Mouse (Mus musculus): ENCODE results near the gene Kcnip4. TPM values are rescaled to one million over a fixed set of nuclear protein-coding genes. Genes with fewer than 3 reads are reported as not detected.

The Kcnip4 gene
- polyA plus RNA-seq, 1 experiment from 2014 or later: 3.0 TPM

- H3K4me1 ChIP-seq: no peaks in the 10 kb centered on the region
- 65% methylated on average over 2 of the region's 2 CpGs for WGBS
- H3K9ac ChIP-seq (replicated peaks): no peak overlapping the region
- H3K4me3 ChIP-seq: no peak overlapping the region
- H3K36me3 ChIP-seq: no peaks in the 10 kb centered on the region
- ATAC-seq (ENCODE audit: low FRiP score, low read depth): no peak
- no peaks in the 10 kb centered on the region for H3K27me3 ChIP-seq
- no peaks in the 10 kb centered on the region for H3K9me3 ChIP-seq
- H3K4me2 ChIP-seq (replicated peaks): no peak overlapping the region
- no peak overlapping the region for H3K27ac ChIP-seq (replicated peaks)
Measured at GRCm38 (mm10) chr5:48737640-48738039, 787.1 kb downstream of the Kcnip4 start.

- H3K4me2 ChIP-seq (replicated peaks): no peak overlapping the region
- ATAC-seq (ENCODE audit: low FRiP score, low read depth): no peak
- H3K36me3 ChIP-seq: no peaks in the 10 kb centered on the region
Measured at GRCm38 (mm10) chr5:48718166-48718565, 806.5 kb downstream of the Kcnip4 start.

GRCm38 (mm10) chr5:48705997-48706396, 818.7 kb downstream of the Kcnip4 start:
- Histone ChIP-seq H3K9ac (replicated peaks) (no peak overlapping the region), H3K27me3 (no peaks in the 10 kb centered on the region), H3K27ac (replicated peaks) (no peak overlapping the region), H3K9me3 (no peaks in the 10 kb centered on the region), H3K4me2 (replicated peaks) (no peak overlapping the region), H3K4me3 (no peak overlapping the region), H3K36me3 (no peaks in the 10 kb centered on the region), H3K4me1 (no peaks in the 10 kb centered on the region)
- peak; percentile 52 for ATAC-seq (ENCODE audit: low FRiP score, low read depth)
- 65% methylated on average over 3 of the region's 3 CpGs for WGBS

More at GRCm38 (mm10) chr5:48718166-48718565, 806.5 kb downstream of the Kcnip4 start:
- H3K9me3 ChIP-seq: no peaks in the 10 kb centered on the region
- no peaks in the 10 kb centered on the region for H3K4me1 ChIP-seq
- H3K27me3 ChIP-seq: no peaks in the 10 kb centered on the region
- H3K4me3 ChIP-seq: no peak overlapping the region
- H3K9ac ChIP-seq (replicated peaks): no peak overlapping the region
- no peak overlapping the region for H3K27ac ChIP-seq (replicated peaks)

GRCm38 (mm10) chr5:48687068-48687467, 837.6 kb downstream of the Kcnip4 start:
- Histone ChIP-seq H3K4me1 (no peaks in the 10 kb centered on the region), H3K27ac (replicated peaks) (no peak overlapping the region), H3K4me3 (no peak overlapping the region), H3K4me2 (replicated peaks) (no peak overlapping the region), H3K27me3 (no peaks in the 10 kb centered on the region), H3K9me3 (no peaks in the 10 kb centered on the region), H3K9ac (replicated peaks) (no peak overlapping the region), H3K36me3 (no peaks in the 10 kb centered on the region)
- ATAC-seq (ENCODE audit: low FRiP score, low read depth): no peak
- 85% methylated on average over 3 of the region's 3 CpGs for WGBS

GRCm38 (mm10) chr5:48679733-48680595, 844.7 kb downstream of the Kcnip4 start:
- Histone ChIP-seq H3K9me3 (no peaks in the 10 kb centered on the region), H3K27ac (replicated peaks) (no peak overlapping the region), H3K27me3 (no peaks in the 10 kb centered on the region), H3K4me3 (no peak overlapping the region), H3K4me2 (replicated peaks) (no peak overlapping the region), H3K36me3 (no peaks in the 10 kb centered on the region), H3K4me1 (no peaks in the 10 kb centered on the region), H3K9ac (replicated peaks) (no peak overlapping the region)
- WGBS: 91% methylated on average over 8 of the region's 8 CpGs
- no peak for ATAC-seq (ENCODE audit: low FRiP score, low read depth)

- Histone ChIP-seq H3K9ac (replicated peaks) (no peak overlapping the region), H3K4me3 (no peak overlapping the region), H3K36me3 (no peaks in the 10 kb centered on the region), H3K4me1 (no peaks in the 10 kb centered on the region), H3K4me2 (replicated peaks) (no peak overlapping the region), H3K27me3 (no peaks in the 10 kb centered on the region), H3K9me3 (no peaks in the 10 kb centered on the region), H3K27ac (replicated peaks) (no peak overlapping the region)
- 71% methylated on average over 3 of the region's 3 CpGs for WGBS
- no peak for ATAC-seq (ENCODE audit: low FRiP score, low read depth)
Measured at GRCm38 (mm10) chr5:48662504-48662903, 862.2 kb downstream of the Kcnip4 start.

GRCm38 (mm10) chr5:48659975-48660374, 864.7 kb downstream of the Kcnip4 start:
- H3K4me2 ChIP-seq (replicated peaks): no peak overlapping the region
- H3K27ac ChIP-seq (replicated peaks): no peak overlapping the region
- no peak overlapping the region for H3K9ac ChIP-seq (replicated peaks)
- H3K36me3 ChIP-seq: no peaks in the 10 kb centered on the region
- H3K4me1 ChIP-seq: no peaks in the 10 kb centered on the region
- no peak for ATAC-seq (ENCODE audit: low FRiP score, low read depth)
- no peaks in the 10 kb centered on the region for H3K27me3 ChIP-seq
- H3K9me3 ChIP-seq: no peaks in the 10 kb centered on the region
- 92% methylated on average over 3 of the region's 3 CpGs for WGBS
- no peak overlapping the region for H3K4me3 ChIP-seq

GRCm38 (mm10) chr5:48650496-48650895, 874.2 kb downstream of the Kcnip4 start:
- H3K9me3 ChIP-seq: no peaks in the 10 kb centered on the region
- no peak for ATAC-seq (ENCODE audit: low FRiP score, low read depth)
- H3K4me1 ChIP-seq: no peaks in the 10 kb centered on the region
- H3K36me3 ChIP-seq: no peaks in the 10 kb centered on the region
- no peak overlapping the region for H3K4me2 ChIP-seq (replicated peaks)
- no peak overlapping the region for H3K9ac ChIP-seq (replicated peaks)
- H3K27me3 ChIP-seq: no peaks in the 10 kb centered on the region
- H3K27ac ChIP-seq (replicated peaks): no peak overlapping the region
- H3K4me3 ChIP-seq: no peak overlapping the region
- 57% methylated on average over 4 of the region's 4 CpGs for WGBS

- Histone ChIP-seq H3K4me3 (no peak overlapping the region), H3K27me3 (no peaks in the 10 kb centered on the region), H3K27ac (replicated peaks) (no peak overlapping the region), H3K9ac (replicated peaks) (no peak overlapping the region), H3K36me3 (no peaks in the 10 kb centered on the region), H3K4me1 (no peaks in the 10 kb centered on the region), H3K9me3 (no peaks in the 10 kb centered on the region), H3K4me2 (replicated peaks) (no peak overlapping the region)
- no peak for ATAC-seq (ENCODE audit: low FRiP score, low read depth)
- 88% methylated on average over 6 of the region's 6 CpGs for WGBS
Measured at GRCm38 (mm10) chr5:48636675-48637074, 888.0 kb downstream of the Kcnip4 start.

GRCm38 (mm10) chr5:48633631-48634030, 891.1 kb downstream of the Kcnip4 start:
- 84% methylated on average over 3 of the region's 3 CpGs for WGBS
- no peaks in the 10 kb centered on the region for H3K27me3 ChIP-seq
- no peak overlapping the region for H3K4me2 ChIP-seq (replicated peaks)
- no peaks in the 10 kb centered on the region for H3K36me3 ChIP-seq
- H3K4me1 ChIP-seq: no peaks in the 10 kb centered on the region
- no peaks in the 10 kb centered on the region for H3K9me3 ChIP-seq
- no peak overlapping the region for H3K27ac ChIP-seq (replicated peaks)
- no peak for ATAC-seq (ENCODE audit: low FRiP score, low read depth)
- no peak overlapping the region for H3K9ac ChIP-seq (replicated peaks)
- no peak overlapping the region for H3K4me3 ChIP-seq

GRCm38 (mm10) chr5:48623370-48623769, 901.3 kb downstream of the Kcnip4 start:
- 82% methylated on average over 7 of the region's 7 CpGs for WGBS
- ATAC-seq (ENCODE audit: low FRiP score, low read depth): no peak
- Histone ChIP-seq H3K27ac (replicated peaks) (no peak overlapping the region), H3K9ac (replicated peaks) (no peak overlapping the region), H3K27me3 (no peaks in the 10 kb centered on the region), H3K36me3 (no peaks in the 10 kb centered on the region), H3K4me3 (no peak overlapping the region), H3K9me3 (no peaks in the 10 kb centered on the region), H3K4me2 (replicated peaks) (no peak overlapping the region), H3K4me1 (no peaks in the 10 kb centered on the region)

- no peak for ATAC-seq (ENCODE audit: low FRiP score, low read depth)
- H3K9ac ChIP-seq (replicated peaks): no peak overlapping the region
- no peak overlapping the region for H3K27ac ChIP-seq (replicated peaks)
- H3K4me3 ChIP-seq: no peak overlapping the region
- no peaks in the 10 kb centered on the region for H3K36me3 ChIP-seq
- no peak overlapping the region for H3K4me2 ChIP-seq (replicated peaks)
- H3K4me1 ChIP-seq: no peaks in the 10 kb centered on the region
- WGBS: 87% methylated on average over 5 of the region's 5 CpGs
- H3K9me3 ChIP-seq: no peaks in the 10 kb centered on the region
- H3K27me3 ChIP-seq: no peaks in the 10 kb centered on the region
Measured at GRCm38 (mm10) chr5:48606916-48607315, 917.8 kb downstream of the Kcnip4 start.

GRCm38 (mm10) chr5:48606281-48606680, 918.4 kb downstream of the Kcnip4 start:
- WGBS: 93% methylated on average over 9 of the region's 9 CpGs
- H3K9me3 ChIP-seq: no peaks in the 10 kb centered on the region
- no peak for ATAC-seq (ENCODE audit: low FRiP score, low read depth)
- H3K36me3 ChIP-seq: no peaks in the 10 kb centered on the region
- H3K4me2 ChIP-seq (replicated peaks): no peak overlapping the region
- no peak overlapping the region for H3K27ac ChIP-seq (replicated peaks)
- H3K9ac ChIP-seq (replicated peaks): no peak overlapping the region
- no peaks in the 10 kb centered on the region for H3K4me1 ChIP-seq
- no peak overlapping the region for H3K4me3 ChIP-seq
- H3K27me3 ChIP-seq: no peaks in the 10 kb centered on the region

All from midbrain, embryonic 12.5 days (tissue).